Mouse (Mus musculus) frontal cortex, adult (tissue): ENCODE results near the gene Pik3ap1.
"Not testable (repeated sequence)": the region's sequence is repeated elsewhere in the genome, so short reads cannot be mapped to it uniquely, and the experiment has no call there.

ENCODE experiments used
- ATAC-seq: cut with Nextera tagmentation; 2 replicates; pipeline ENCODE4 v1.9.2; 2017; ENCODE audit warnings: mild to moderate bottlenecking, moderate library complexity, mixed read lengths; ENCODE audit not compliant: low TSS enrichment

Pik3ap1 gene

DNA sequence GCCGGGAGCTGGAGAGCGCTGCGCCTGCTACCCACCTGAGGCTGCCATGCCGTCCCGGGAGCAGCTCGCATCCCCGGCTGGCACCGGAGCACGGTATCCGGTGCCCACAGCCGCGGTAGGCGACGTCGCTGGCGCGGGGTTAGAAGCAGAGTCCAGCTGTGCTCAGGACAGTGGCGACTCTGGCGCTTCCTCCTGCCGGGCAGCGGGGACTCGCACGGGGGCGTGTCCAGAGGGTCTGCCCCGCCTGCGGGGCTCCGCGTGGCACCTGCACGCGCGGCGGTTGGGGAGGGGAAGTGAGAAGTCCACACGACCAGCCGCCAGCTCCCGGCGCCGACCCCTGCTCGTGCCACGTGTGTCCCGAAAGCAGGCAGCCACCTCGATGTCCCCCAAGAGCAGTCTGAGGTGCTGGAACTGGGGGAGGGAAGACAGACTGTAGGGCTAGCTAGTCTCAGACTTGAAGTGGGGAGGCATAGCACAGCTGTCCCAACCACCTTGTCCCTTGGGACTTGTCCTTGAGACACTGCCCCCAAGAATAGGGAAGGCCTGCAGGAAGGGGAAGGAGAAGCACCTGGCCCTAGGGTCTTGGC lies at the start of gene Pik3ap1:
Pik3ap1 (minus strand) TSS at position 181 of the 587 bp plus-strand sequence.
- no peak; the same call in 1 of the 2 replicates for ATAC-seq

DNA sequence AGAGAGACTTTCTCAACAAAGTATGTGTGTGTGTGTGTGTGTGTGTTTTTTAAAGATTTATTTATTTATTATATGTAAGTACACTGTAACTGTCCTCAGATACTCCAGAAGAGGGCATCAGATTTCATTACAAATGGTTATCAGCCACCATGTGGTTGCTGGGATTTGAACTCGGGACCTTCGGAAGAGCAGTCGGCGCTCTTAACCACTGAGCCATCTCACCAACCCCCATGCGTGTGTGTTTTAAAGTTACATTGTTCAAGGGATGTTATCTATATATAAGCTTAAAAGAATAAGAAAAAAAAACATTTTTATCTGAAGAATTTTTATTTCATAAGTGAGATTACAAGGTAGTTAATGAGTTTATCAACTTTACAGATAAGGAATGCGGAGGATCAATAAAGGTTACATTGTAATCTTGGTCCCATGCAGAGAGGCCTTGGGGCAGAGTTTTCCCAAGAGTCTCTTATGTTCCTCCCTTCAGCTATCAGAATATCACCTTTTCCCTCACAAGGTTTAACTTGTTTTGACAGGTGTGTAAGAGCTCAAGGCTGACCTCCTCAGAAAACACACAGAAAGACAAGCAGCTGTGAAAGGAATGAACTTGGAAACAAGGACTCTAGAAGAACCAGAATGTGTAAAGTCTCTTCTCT lies 46.7 kb upstream of the Pik3ap1 start:
- ATAC-seq = not testable (repeated sequence)

DNA sequence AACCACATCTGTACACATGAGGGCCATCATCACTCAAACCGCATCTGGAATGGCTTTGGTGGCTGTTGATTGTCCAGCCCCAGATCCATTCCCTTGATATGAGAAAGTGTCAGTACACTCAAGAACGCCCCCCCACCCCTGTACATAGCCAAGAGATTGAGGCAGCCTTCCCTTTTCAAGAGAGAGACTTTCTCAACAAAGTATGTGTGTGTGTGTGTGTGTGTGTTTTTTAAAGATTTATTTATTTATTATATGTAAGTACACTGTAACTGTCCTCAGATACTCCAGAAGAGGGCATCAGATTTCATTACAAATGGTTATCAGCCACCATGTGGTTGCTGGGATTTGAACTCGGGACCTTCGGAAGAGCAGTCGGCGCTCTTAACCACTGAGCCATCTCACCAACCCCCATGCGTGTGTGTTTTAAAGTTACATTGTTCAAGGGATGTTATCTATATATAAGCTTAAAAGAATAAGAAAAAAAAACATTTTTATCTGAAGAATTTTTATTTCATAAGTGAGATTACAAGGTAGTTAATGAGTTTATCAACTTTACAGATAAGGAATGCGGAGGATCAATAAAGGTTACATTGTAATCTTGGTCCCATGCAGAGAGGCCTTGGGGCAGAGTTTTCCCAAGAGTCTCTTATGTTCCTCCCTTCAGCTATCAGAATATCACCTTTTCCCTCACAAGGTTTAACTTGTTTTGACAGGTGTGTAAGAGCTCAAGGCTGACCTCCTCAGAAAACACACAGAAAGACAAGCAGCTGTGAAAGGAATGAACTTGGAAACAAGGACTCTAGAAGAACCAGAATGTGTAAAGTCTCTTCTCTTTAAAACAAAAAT lies 41.2 kb upstream of the Pik3ap1 start:
- not testable (repeated sequence) for ATAC-seq

DNA sequence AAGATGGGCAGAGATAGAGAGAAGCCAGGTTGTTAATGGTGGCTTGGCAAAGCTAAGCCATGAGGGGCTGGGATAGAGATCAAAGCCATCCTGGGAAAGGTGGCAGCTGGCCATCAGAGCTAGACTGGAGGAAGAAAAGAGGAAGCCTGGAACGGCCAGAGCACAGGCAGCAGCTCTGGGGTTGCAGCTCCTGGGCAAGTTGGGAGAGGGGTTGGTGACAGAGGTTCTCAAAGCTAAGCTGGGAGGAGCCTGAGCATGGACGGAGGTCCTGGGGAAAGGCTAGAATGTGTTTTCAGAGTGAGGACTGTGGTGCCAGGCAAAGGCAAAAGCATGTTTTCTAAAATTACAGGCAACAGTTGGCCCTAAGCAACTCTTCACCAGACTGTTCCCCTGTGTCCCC lies 36.4 kb upstream of the Pik3ap1 start:
- no peak for ATAC-seq

DNA sequence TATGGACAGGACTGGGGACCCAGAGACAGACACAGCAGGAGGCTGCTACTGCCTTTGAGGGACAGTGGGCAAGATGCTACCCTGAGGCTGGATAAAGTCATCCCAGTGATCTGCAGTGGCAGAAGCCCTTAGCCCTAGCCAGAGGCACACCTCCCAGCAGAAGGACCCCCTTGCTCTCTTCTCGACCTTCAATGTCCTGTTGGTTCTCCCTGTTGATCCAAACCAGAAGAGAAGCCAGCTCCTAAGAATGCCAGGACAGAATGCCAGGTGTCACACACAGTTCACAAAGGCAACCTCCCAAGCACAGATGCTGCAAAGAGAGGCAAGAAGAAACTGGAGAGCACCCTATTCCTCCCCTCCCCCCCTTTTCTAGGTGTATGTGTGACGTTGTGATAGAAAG lies 33.9 kb upstream of the Pik3ap1 start:
- ATAC-seq = no peak

DNA sequence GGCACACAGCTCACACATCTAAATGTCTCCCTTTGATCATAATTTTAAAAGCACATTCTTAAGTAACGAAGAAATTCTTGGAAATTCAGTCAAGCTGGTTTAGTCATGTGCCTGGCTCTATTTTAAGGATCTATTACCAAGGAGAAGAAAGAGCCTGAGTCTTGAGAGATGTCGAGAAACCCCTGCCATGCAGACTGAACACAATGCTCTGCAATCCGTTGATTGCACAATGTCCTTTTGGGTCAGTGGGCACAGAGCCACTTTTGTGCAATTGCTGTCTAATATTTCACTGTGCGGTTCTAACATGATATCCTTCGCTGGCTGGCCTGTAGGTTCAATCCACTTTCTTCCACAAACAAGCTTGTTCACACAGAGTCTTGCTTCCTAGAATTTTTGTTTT lies 33.1 kb upstream of the Pik3ap1 start:
- ATAC-seq = no peak

DNA sequence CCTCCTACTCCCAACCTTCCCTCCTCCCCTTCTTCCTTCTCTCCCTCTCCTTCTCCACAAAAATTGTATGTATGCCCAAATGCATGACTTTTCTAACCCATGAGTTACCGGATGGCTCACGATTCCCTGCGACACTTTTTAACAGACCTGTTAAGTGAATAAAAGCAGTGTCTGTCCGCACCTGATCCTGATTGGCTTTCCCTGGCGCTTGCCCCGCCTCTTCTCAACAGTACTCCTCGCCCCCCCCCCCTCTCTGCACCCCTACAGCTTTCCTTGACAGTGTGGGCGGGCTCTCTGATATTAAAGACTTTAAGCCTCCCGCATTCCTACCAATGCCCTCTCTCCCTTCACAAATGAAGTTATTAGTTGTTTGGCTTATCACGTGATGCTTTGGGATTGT lies 31.3 kb upstream of the Pik3ap1 start:
- no peak for ATAC-seq

DNA sequence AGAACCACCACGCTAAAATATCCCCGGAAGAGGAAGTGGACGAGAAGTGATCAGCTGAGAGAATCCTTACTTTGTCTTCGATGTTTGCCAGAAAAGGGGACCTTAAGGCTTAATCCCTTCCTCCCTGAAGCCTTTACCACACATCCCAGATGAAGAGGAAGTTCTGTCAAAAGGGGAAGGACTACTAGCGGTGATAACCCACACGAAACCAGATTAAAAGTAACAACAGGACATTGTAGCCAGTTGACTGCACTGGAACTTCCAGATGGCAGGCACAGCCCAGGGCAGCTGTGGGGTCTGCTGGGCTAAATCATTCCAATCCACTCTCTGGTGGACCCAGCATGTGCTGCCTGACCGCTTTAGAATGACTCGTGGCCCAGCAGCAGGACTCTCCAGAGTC lies 17.7 kb upstream of the Pik3ap1 start:
- no peak for ATAC-seq

DNA sequence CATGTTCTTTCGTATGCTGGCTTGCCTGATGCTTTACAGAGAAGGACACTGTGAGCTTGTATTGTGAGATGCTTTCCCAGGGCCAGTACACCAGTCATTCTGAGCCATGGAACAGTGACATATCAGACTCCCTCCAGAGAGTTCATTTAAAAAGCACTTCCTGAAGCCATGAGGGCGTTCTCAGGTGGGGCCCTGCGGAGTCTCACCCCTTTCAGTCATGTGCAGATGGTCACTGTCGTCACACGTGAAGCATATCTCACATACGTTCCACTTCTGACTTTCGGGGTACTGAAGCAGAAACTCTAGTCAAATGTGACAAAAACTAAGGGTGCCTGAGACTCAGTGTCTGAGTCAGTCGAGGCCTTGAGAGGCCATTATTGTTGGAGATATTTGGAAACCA lies 6.0 kb upstream of the Pik3ap1 start:
- ATAC-seq = no peak

DNA sequence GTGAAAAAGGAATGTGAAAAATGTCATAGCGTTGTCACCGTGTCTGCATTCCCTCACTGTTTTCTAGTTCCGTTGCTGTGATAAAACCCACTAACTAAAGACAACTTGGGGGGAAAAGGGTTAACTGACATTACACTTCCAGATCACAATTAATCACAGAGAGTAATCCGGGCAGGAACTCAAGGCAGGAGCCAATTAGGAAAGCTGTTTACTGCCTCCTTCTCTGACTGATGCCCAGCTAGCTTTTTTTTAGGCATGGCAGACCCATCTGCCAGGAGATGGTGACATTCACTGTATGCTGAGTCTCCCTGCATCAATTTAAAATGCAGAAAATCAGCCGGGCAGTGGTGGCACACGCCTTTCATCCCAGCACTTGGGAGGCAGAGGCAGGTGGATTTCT lies 4.4 kb upstream of the Pik3ap1 start:
- no peak for ATAC-seq

DNA sequence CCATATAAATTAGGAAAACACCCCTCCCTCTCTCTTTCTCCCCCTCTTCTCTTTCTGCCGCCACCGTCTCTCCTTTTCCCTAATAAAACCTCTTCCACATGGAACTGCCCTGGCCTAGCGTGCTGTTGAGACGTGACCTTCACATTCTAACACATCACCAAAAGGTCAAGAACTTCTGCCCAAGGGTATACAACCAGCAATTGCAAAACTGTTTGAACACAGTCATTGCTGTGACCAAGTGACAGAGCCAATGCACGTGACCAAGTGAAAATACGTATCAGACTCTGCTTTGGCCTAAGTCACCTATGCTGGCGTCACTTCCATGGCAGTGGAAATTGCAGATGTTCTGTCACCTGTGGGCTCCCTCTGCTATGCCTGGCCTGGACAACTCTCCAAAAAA lies 3.3 kb upstream of the Pik3ap1 start:
- ATAC-seq = no peak

DNA sequence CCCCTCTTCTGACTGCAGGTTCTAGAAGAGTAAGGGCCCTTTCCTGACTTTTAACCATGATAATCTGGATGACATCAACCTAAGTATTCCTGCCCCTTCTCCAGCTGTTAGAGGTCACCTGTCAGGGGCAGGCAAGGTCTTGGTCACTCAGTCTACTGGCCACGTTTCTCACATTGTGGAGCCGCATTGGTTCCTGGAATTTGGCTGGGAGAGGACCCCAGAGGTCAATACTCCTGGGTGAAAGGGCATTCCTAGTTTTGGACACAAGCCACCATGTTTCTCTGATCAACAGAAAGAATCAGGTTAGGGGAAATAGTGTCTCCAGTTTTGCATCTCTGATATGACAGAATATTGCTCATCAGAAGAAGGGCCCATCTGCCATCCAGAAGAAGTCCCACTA lies 2.4 kb upstream of the Pik3ap1 start:
- no peak for ATAC-seq

DNA sequence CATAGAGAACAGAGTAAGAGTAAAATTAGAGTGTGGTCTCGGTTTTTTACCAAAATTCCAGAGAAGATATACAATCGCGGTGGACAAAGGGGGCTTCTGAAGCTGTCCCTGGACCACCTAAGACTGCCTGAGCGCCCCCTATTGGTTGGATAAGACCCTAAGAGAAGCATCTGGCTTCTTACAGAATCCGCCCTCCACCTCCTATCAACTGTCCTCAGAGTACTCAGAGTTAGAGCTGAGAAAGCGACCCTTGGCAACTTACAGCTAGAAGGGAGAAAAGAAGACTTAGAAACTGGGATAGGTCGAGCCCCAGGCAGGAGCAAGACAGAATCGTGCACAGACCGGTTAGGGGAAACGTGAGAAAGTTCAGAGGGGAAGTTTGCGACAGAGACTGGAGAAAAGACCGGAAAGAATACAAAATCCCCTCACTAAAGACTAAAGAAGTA lies 473 bp downstream of the Pik3ap1 start:
- ATAC-seq = no peak

DNA sequence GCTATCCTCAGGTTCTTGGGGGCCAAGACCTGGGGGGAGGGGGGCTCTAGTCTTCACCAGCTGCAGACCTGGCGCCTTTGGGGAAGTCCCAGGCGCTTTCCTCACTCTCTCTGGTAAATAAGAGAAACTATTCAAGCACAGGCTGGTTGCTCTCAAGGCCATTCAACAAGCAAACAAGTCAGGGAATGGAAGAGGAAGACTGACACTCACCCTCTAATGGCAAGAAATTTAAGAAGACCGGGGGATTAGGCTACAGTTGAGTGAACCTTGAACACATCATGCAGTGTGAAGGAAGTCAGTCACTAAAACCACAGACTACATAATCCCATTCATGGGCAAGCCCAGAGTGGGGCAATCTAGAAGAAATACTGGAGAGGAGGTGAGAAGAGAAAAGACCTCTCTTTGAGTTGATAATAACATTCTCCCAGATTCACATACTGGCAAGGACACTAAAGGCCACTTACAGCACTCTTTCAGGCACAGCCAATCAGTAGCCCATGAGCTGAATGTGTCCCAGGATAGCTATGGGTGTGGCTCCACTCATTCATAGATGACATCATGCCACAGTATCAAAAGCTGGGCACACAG lies 2.4 kb downstream of the Pik3ap1 start:
- no peak for ATAC-seq

DNA sequence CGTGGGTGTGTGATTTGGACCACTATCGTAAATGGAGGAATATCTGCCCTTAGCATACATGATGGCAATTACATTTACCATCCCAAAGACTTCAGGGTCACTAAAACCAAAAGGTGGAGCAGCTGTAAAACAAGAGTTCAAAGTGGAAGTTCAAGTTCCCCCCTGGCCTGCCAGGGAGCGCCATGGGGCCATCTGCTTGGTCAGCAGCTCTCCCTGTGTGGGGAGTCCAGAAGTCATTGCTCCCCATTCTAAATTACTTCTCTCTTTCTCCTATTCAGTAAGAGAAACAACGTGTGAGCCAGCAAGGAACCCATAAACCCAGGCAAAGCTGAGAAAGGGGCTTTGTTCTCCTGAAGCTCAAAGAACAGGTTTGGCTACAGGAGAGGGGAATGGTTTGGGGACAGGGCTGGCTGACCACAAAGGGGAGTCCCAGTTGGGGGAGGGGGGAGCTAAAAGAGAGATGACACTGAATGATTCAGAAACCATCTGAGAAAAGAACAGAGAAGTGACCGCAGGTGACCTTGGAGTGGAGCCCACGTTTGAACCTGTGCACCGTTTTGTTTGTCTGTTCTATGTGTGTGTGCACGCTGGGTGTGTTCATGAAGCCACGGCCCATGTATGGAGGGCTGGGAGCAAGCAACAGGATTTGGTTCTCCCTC lies 3.2 kb downstream of the Pik3ap1 start:
- ATAC-seq = no peak

DNA sequence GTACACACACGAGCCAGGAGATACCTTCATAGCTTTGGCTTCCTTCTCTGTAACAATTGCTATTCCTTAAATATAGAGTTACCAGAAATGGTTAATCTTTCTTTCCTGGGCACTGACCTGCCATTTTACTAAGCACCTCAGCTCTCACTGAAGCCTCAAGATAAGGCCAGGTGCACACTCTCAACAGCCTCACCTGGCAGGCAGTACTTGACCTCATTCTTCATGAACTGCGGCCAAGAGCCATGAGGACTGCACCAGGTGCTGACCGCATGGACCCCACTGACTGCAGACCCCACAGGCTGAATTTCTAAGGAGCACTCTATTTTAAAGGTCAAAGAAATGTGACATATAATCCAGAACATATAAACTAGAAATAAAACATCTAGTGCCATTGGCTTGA lies 5.7 kb downstream of the Pik3ap1 start:
- ATAC-seq = no peak

DNA sequence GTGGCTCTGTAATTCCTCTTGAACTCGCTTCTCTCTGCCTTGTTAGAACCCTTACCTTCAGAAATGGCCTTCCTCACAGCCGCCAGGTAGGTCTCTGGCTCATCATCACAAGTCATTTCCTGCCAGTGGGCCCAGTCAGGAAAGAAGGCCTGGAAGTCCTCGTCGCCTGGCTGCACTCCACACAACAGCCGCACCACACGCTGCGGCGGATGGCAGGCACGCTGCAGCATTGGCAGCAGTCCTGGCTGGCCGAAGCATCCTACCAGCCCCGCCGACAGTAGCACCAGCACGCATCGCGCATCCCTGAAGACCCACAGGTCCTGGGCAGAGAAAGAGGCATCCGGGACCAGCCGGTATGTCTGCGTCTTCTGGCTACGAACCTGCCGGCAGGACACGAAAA lies 9.1 kb downstream of the Pik3ap1 start:
- no peak for ATAC-seq

DNA sequence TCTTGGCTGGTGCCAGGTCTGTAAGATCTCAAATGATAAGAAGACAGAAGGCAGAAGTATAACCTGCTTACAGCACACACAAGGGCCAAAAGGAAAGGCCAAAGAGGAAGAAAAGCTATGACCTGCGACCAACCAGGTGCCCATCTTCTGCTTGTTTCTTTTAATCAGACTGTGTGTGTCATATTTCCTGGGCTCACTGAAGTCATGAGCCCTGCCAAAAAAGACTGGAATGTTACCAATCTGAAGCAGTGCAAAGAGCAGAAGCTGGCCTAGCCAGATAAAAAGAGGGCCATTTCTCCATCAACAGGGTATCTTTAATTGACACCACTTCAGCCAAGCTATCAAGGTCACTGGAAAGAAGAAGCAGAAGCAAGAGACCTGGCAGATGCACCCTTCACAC lies 9.8 kb downstream of the Pik3ap1 start:
- ATAC-seq = no peak

DNA sequence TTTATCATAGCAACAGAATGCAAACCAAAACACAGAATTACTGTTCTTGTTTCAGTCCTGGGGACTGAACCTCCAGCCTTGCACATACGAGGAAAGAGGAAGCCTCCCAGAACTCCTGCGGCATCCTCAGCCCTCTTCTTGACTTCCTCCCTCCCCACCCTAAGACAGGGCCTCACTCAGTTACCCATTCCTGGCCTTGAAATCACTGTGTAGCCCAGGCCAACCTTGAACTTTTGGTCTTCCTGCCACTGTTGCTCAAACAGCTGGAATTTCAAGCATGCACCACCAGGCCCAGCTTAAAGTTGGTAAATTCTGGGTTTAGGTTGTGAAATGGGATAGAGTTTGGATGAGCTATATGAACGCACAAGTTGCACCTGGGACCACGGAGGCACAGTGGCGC lies 10.2 kb downstream of the Pik3ap1 start:
- ATAC-seq = no peak

DNA sequence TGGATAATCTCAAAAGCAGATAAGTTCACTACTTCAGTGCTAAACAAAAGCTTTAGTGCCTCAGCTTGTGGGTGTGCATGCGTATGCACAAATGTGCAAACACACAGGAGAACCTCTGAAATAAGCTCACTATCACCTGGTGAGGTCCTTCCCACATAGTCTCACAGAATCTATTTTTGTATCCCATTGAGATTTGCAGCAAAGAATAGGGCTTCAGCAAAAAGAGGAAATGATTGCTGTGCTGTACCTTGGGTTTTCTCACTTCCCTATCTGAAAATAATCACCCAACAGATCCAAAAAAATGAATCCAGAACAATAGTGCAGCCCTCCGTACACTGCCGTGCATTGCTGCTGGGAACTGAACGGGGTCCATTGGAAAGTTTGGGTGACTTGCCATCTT lies 12.6 kb downstream of the Pik3ap1 start:
- ATAC-seq = no peak

DNA sequence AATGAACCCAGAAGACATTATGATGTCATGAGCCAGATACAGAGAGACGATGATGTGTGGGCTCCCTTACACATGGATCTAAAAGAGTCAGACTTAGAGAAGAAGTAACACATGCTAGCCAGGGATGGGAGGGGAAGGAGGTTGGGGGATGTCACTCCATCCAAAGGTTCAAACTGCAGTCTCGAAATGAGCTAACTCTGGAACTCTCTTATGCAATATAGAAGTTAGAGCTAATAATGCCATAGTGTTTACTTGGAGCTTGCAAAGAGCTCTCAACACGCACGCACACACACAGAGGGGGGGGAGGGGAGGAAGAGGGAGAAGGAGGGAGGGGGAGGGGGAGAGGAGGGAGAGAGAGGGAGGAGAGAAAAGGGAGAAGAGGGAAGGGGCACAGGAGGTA lies 13.5 kb downstream of the Pik3ap1 start:
- no peak for ATAC-seq
